8 mouse cellular contexts compared by ENCODE assay signal in the genomic region with DNA sequence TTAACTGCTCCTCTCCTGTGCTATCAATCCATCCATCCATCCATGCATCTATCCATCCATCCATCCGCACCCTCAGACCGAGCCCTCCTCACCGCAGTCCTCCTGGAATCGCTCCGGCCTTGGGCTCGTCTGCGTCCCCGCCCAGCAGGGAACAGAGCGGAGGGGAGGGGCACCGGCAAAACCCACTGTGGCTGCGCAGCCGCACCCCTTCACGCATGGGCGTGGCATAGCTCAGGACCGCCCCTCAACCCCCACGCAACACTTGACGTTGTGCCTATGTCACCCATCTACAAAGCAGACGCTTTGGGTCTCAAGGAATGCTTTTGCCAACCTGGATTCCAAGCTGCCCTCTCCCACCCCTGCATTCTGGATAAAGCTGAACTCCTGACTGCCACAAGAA. TPM values are rescaled to one million over a fixed set of nuclear protein-coding genes. Genes with fewer than 3 reads are reported as not detected.
DNase-seq lines count a peak whose midpoint lies in the region; ATAC-seq and TF ChIP-seq lines count a peak whose summit lies in the region.

Gene Rusc1 (minus strand): TSS at position 137 of the 400 bp plus-strand sequence.

- H3K9me3 ChIP-seq in hindbrain, embryonic 12.5 days (replicated peaks), result no peaks in the 10 kb centered on the region

- ATAC-seq in Patski, result no peak
- ATAC-seq in hindbrain, embryonic 12.5 days (ENCODE audit: low FRiP score), result peak; percentile 82

- peak within 1 kb of the TSS; percentile 68 for H3K4me3 ChIP-seq in hindbrain, embryonic 12.5 days

- POLR2A ChIA-PET in Patski (lab: Charles Lee), result no interaction called here

- CTCF ChIA-PET in Patski (lab: Charles Lee), result interaction anchor here (3.2 kb wide), 1 partner anchor 18 kb away, joined by 16 read pairs; no protein-coding TSS in a partner anchor

- under 1% methylated on average over 18 of the region's 18 CpGs for WGBS in hindbrain, embryonic 12.5 days

- no peak for DNase-seq in Patski (ENCODE audit: low read depth, low spot score)
- DNase-seq in cerebellum, postnatal 10 days, result peak; percentile 97 to 98
- DNase-seq in frontal cortex, postnatal 25 days (ENCODE audit: low spot score in 2 of 2), result peak; percentile 78 to 88
- peak; percentile 84 to 85 for DNase-seq in layer of hippocampus, postnatal 25 days (ENCODE audit: extremely low spot score in 1 of 2, low spot score in 1 of 2)
- DNase-seq in lung, postnatal 10 days, result peak; percentile 96
- DNase-seq in ovary, postnatal 36 days (ENCODE audit: low spot score), result peak; percentile 85
- peak; percentile 64 for DNase-seq in thymus, postnatal 14 days

- in situ Hi-C loops in Patski (cut with MboI; ENCODE audit: low pct_unique_long_range_greater_than_20kb), result loop anchor here (5.0 kb wide), 1 partner anchor 64 kb away; no protein-coding TSS in a partner anchor

- peaks cover 47% of the 10 kb centered on the region for H3K36me3 ChIP-seq in hindbrain, embryonic 12.5 days

- H3K9ac ChIP-seq in hindbrain, embryonic 12.5 days, result peak within 1 kb of the TSS; percentile 86

- H3K27ac ChIP-seq in hindbrain, embryonic 12.5 days, result peak within 1 kb of the TSS; percentile 79

- H3K4me2 ChIP-seq in hindbrain, embryonic 12.5 days (replicated peaks), result peak within 1 kb of the TSS; percentile 98

- H3K27me3 ChIP-seq in Patski, result no peaks in the 10 kb centered on the region
- H3K27me3 ChIP-seq in hindbrain, embryonic 12.5 days, result peaks cover 28% of the 10 kb centered on the region

- H3K4me1 ChIP-seq in hindbrain, embryonic 12.5 days, result peaks cover 37% of the 10 kb centered on the region

- TF ChIP-seq CTCF in Patski (IDR thresholded peaks at IDR 0.05), result no peak

RNA-seq across cellular contexts. Expression of gene Rusc1, which starts in this region (rescaled TPM):
- 55.6 TPM for polyA plus RNA-seq in Patski (2021)
- 66.9 and 67.1 TPM in 2 replicates for polyA plus RNA-seq in hindbrain, embryonic 12.5 days (2016; fragmentation: Nextera tagmentation; extraction: Ambion mirVana)
- total RNA-seq in layer of hippocampus, postnatal 25 days (2021), result 100 to 1,000 TPM; 132 to 145 TPM
